Mouse (Mus musculus) heart, postnatal 0 days (tissue): ENCODE measurements around the gene Tmem50a. TPM values are rescaled to one million over a fixed set of nuclear protein-coding genes. Genes with fewer than 3 reads are reported as not detected.

Experiments
- ATAC-seq: fragments of 200-750 bp; cut with Nextera tagmentation; 2 replicates; pipeline ENCODE4 v1.8.0; 2017; ENCODE audit warnings: low read depth, moderate number of reproducible peaks, moderate library complexity; ENCODE audit not compliant: insufficient read depth
- DNase-seq: peaks from one replicate; pipeline ENCODE4 v3.0.0-alpha.2; 2016; ENCODE audit warnings: low spot score
- H3K27ac ChIP-seq: fragments of 300-500 bp; sonication (generic); 2 replicates; pipeline ENCODE4 v1.5.1; 2014; ENCODE audit warnings: low read depth, mild to moderate bottlenecking
- H3K27me3 ChIP-seq: fragments of 300-500 bp; sonication (generic); 2 replicates; pipeline ENCODE4 v1.6.1; 2014; ENCODE audit warnings: low read length, mixed read lengths; ENCODE audit not compliant: control insufficient read depth, insufficient read depth
- H3K36me3 ChIP-seq: fragments of 300-500 bp; sonication (generic); replicated peaks from 2 replicates; pipeline ENCODE4 v1.6.1; 2014; ENCODE audit warnings: low read length, mixed read lengths; ENCODE audit not compliant: control insufficient read depth, insufficient read depth
- H3K4me1 ChIP-seq: fragments of 300-500 bp; sonication (generic); 2 replicates; pipeline ENCODE4 v1.6.1; 2014; ENCODE audit warnings: antibody characterized with exemption; ENCODE audit not compliant: control insufficient read depth, insufficient read depth
- H3K4me2 ChIP-seq: fragments of 300-500 bp; sonication (generic); 2 replicates; pipeline ENCODE4 v1.6.1; 2014; ENCODE audit warnings: low read depth, mild to moderate bottlenecking, low read length, moderate library complexity
- H3K4me3 ChIP-seq: fragments of 300-500 bp; sonication (generic); 2 replicates; pipeline ENCODE4 v1.5.1; 2014; ENCODE audit warnings: low read depth, low read length
- H3K9ac ChIP-seq: fragments of 300-500 bp; sonication (generic); replicated peaks from 2 replicates; pipeline ENCODE4 v1.6.1; 2014; ENCODE audit warnings: low read depth, low read length, mixed read lengths
- H3K9me3 ChIP-seq: fragments of 300-500 bp; sonication (generic); replicated peaks from 2 replicates; pipeline ENCODE4 v1.6.1; 2016; ENCODE audit warnings: low read length; ENCODE audit not compliant: control insufficient read depth
- CTCF ChIP-seq: IDR thresholded peaks from 2 replicates; pipeline ENCODE4 v1.5.1; 2016; ENCODE audit warnings: antibody characterized with exemption, control low read depth, low read depth
- EP300 ChIP-seq: IDR thresholded peaks from 2 replicates; pipeline ENCODE4 v1.6.1; 2016; ENCODE audit warnings: antibody characterized with exemption, low read depth
- WGBS: fragments of 180-500 bp; shearing (Covaris S2); extraction: QIAGEN DNeasy Blood & Tissue Kit; methylation state at CpG from one replicate; pipeline ENCODE4 v1.1.7; 2014; 5-methylcytosine and 5-hydroxymethylcytosine counted together
- polyA plus RNA-seq: library from polyadenylated mRNA; unstranded; fragments of >200 nt; fragmentation: Nextera tagmentation; extraction: Ambion mirVana; gene quantifications from 2 replicates; pipeline ENCODE4 v1.2.1, GENCODE M21; 2015
- total RNA-seq: library from RNA; depleted of rRNA; stranded (reverse); fragments of >200 nt; gene quantifications from 2 replicates; pipeline ENCODE4 v1.2.3, GENCODE M21; 2014; ENCODE audit warnings: low replicate concordance; rRNA removed

Tmem50a gene
- total and polyA plus RNA-seq, 2 experiments from 2014 or later: 117 to 160 TPM

DNA sequence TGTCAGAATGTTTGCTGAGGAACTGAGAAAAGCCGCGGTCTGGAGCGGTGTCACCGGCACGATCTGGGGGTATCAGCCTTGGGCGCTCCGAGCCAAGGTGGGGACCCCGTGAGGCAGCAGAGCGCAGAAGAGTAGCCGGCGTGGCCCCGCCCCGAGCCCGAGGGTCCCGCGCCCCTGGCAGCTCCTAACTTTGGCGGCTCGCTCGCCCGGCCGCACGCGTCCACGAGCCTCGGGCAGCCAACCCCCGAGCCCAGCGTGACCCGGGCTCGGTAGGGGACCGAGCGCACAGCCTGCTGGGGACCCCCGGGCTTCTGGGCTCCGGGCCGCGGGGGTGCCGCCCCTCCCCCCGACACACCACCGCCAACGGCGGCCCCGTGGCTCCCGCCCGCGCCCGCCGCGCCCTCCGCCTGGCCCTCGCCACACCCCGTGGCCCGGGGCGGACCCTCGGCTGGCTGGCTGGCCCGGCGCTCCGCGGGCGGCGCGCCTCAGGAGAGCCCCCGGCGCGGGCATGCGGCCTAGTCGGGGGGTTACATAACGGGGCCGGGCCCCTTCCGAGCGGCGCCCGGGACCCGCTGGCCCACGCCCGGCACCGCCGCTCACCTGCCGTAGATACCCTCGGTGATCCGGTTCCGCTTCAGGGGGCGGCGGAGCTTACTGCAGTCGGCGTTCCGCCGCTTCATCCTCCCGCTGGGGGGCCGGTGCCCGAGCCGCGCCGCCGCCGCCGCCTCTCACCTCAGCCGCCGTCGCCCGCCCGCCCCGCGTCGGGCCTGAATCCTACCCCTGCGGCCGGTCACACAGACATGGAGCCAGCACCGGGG is 62.2 kb downstream of the Tmem50a start:
- DNase-seq: peak; percentile 27
- TF ChIP-seq EP300 (peak; percentile 16; the same call in 1 of the 2 replicates), CTCF (no peak)
- WGBS: under 1% methylated on average over 69 of the region's 106 CpGs

DNA sequence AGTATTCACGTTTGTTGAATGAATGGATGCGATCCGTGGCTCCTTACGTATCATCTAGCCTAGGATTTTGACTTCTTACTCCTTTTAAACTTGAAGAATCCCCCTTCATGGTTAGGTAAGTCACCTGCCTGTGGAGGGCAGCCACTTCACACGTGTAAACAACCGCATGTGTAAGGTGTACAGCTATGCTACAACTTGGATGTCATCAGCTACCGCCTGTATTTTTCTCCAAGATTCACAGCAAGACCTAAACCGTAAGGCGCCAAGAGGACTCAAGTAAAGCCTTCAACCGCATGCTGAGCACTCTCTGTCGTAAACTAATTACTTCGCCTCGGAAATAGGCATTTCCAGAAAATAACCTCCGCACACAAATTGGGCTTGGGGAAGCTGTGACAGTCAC is 62.9 kb downstream of the Tmem50a start:
- 21% methylated on average over 14 of the region's 14 CpGs for WGBS
- DNase-seq (no peak), ATAC-seq (no peak)
- H3K9ac ChIP-seq: peak overlapping the region; percentile 94
- H3K36me3 ChIP-seq: no peaks in the 10 kb centered on the region
- H3K27me3 ChIP-seq: 0 out of 2 replicates have a peak, but pooled peaks cover 4% of the 10 kb centered on the region
- H3K27ac ChIP-seq: no peak overlapping the region
- H3K4me3 ChIP-seq: peak overlapping the region; percentile 84
- H3K9me3 ChIP-seq: no peaks in the 10 kb centered on the region
- peak overlapping the region; percentile 99 for H3K4me2 ChIP-seq
- peaks cover 27% of the 10 kb centered on the region for H3K4me1 ChIP-seq
- TF ChIP-seq CTCF (no peak), EP300 (no peak)

More for the DNA sequence above, 62.2 kb downstream of the Tmem50a start:
- peak; percentile 28 for ATAC-seq
- H3K4me3 ChIP-seq: peak overlapping the region; percentile 84
- peak overlapping the region; percentile 94 for H3K9ac ChIP-seq
- no peaks in the 10 kb centered on the region for H3K36me3 ChIP-seq
- 0 out of 2 replicates have a peak, but pooled peaks cover 4% of the 10 kb centered on the region for H3K27me3 ChIP-seq
- peak overlapping the region; percentile 99 for H3K4me2 ChIP-seq
- peak overlapping the region; percentile 92 for H3K27ac ChIP-seq
- peaks cover 26% of the 10 kb centered on the region for H3K4me1 ChIP-seq
- H3K9me3 ChIP-seq: no peaks in the 10 kb centered on the region

DNA sequence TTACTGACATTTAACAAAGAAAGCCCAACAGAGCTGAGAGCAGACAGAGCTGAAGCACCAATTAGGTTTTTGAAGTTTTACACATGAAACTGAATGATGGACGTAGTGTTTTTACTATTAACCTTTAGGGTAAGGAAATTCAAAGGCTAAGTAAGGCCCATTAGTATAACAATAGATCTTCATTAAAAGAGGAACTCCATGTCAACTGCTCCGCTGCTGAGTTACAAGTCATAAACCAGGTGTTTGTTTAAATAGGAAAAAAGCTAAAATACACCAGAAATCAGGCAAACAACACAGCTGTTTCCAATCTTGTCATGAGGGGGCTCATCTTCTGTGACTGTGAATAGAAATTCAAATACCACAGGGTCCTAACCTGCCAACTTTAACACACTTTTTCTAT is 63.6 kb downstream of the Tmem50a start:
- 77% methylated on average over 2 of the region's 2 CpGs for WGBS
- 0 out of 2 replicates have a peak, but pooled peaks cover 4% of the 10 kb centered on the region for H3K27me3 ChIP-seq
- no peak overlapping the region for H3K4me3 ChIP-seq
- peaks cover 27% of the 10 kb centered on the region for H3K4me1 ChIP-seq
- no peaks in the 10 kb centered on the region for H3K9me3 ChIP-seq
- no peak for TF ChIP-seq EP300
- no peak for TF ChIP-seq CTCF
- DNase-seq (no peak), ATAC-seq (no peak)
- H3K27ac ChIP-seq: no peak overlapping the region
- H3K36me3 ChIP-seq: no peaks in the 10 kb centered on the region
- H3K9ac ChIP-seq: no peak overlapping the region
- H3K4me2 ChIP-seq: no peak overlapping the region

DNA sequence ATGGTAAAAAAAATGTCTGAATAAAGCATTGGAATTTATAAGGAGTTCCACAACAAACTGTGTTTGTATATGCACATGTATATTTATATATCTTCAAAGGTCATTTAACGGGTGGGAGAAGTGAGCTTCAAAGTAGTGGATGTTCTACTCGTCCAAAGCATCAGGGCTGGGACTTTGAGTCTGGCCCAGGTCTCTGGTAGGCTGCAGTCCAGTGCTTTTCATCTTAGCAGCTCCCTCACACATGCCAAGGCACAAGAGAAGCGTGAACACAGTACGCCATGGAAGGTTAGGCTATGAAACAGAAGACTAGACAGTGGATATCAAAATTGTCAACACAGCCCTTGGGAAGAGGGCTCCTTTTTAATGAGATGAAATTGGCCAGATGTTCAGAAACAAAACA is 64.3 kb downstream of the Tmem50a start:
- Histone ChIP-seq H3K4me1 (peaks cover 28% of the 10 kb centered on the region), H3K4me2 (no peak overlapping the region)
- TF ChIP-seq EP300: no peak
- TF ChIP-seq CTCF: no peak

More for the DNA sequence above, 64.3 kb downstream of the Tmem50a start:
- no peaks in the 10 kb centered on the region for H3K9me3 ChIP-seq
- 0 out of 2 replicates have a peak, but pooled peaks cover 4% of the 10 kb centered on the region for H3K27me3 ChIP-seq
- no peak overlapping the region for H3K9ac ChIP-seq
- 73% methylated on average over 4 of the region's 4 CpGs for WGBS
- ATAC-seq: no peak
- H3K4me3 ChIP-seq: no peak overlapping the region
- no peak for DNase-seq
- no peak overlapping the region for H3K27ac ChIP-seq
- H3K36me3 ChIP-seq: no peaks in the 10 kb centered on the region

Other genes with a start within 250 kb of the Tmem50a start
- gene Man1c1, start 210.7 kb downstream of the Tmem50a start, total RNA-seq: 14.8 and 21.2 TPM in 2 replicates
- gene Man1c1, start 210.7 kb downstream of the Tmem50a start, polyA plus RNA-seq: 3.8 TPM in 2 replicates
- gene Ldlrap1, start 147.0 kb downstream of the Tmem50a start, total RNA-seq: 9.4 and 31.8 TPM in 2 replicates
- gene Ldlrap1, start 147.0 kb downstream of the Tmem50a start, polyA plus RNA-seq: 11.6 and 12.3 TPM in 2 replicates
- gene Maco1, start 61.7 kb downstream of the Tmem50a start, total RNA-seq: 23.5 and 32.1 TPM in 2 replicates
- 21.7 and 21.8 TPM in 2 replicates for gene Maco1, start 61.7 kb downstream of the Tmem50a start, polyA plus RNA-seq
- 5.3 and 7.7 TPM in 2 replicates for gene Rhd, start 50.5 kb downstream of the Tmem50a start, total RNA-seq
- gene Rhd, start 50.5 kb downstream of the Tmem50a start, polyA plus RNA-seq: 10.1 and 10.3 TPM in 2 replicates
- gene Rsrp1, start 8.6 kb upstream of the Tmem50a start, total RNA-seq: 80.5 and 85.8 TPM in 2 replicates
- gene Rsrp1, start 8.6 kb upstream of the Tmem50a start, polyA plus RNA-seq: 295 and 322 TPM in 2 replicates
- gene Syf2, start 15.9 kb upstream of the Tmem50a start, total RNA-seq: 19.5 and 31.1 TPM in 2 replicates
- gene Syf2, start 15.9 kb upstream of the Tmem50a start, polyA plus RNA-seq: 66.8 and 73.3 TPM in 2 replicates
- gene Runx3, start 205.6 kb upstream of the Tmem50a start, total RNA-seq: 0.11 and 0.15 TPM in 2 replicates
- gene Runx3, start 205.6 kb upstream of the Tmem50a start, polyA plus RNA-seq: 0.04 and 0.07 TPM in 2 replicates